Mouse (Mus musculus) liver, embryonic 14.5 days (tissue): Measurements from ENCODE around the gene Ly6g6d. TPM values are rescaled to one million over a fixed set of nuclear protein-coding genes. Genes with fewer than 3 reads are reported as not detected.
A peak's percentile ranks its signal among the peaks of the same experiment; 100 is the strongest.

ENCODE experiments used
- ATAC-seq: fragments of 200-750 bp; cut with Nextera tagmentation; 2 replicates; pipeline ENCODE4 v1.8.0; 2017; ENCODE audit warnings: moderate number of reproducible peaks, mild to moderate bottlenecking, moderate library complexity; ENCODE audit not compliant: insufficient read depth
- DNase-seq, 3 experiments: peaks; one replicate each; pipeline ENCODE4 v3.0.0-alpha.2; 2012 to 2013; ENCODE audit warnings: low read depth in 3 of 3, low spot score in 3 of 3
- H3K27ac ChIP-seq: fragments of 300-500 bp; sonication (generic); 2 replicates; pipeline ENCODE4 v1.5.1; 2014; ENCODE audit warnings: moderate library complexity, mild to moderate bottlenecking, control low read depth, inconsistent platforms
- H3K27me3 ChIP-seq: fragments of 300-500 bp; sonication (generic); 2 replicates; pipeline ENCODE4 v1.6.1; 2014; ENCODE audit warnings: mild to moderate bottlenecking, low read length, moderate library complexity; ENCODE audit not compliant: control insufficient read depth, insufficient read depth
- H3K36me3 ChIP-seq: fragments of 300-500 bp; sonication (generic); replicated peaks from 2 replicates; pipeline ENCODE4 v1.6.1; 2014; ENCODE audit warnings: low read depth; ENCODE audit not compliant: control insufficient read depth, insufficient read depth
- H3K4me1 ChIP-seq, 2 experiments: fragments of 200-500 bp in 1 of 2; fragments of 300-500 bp in 1 of 2; sonication (generic) in 1 of 2; replicated peaks; 2 replicates each; pipeline ENCODE4 v1.6.1; 2012 to 2014; ENCODE audit warnings: antibody characterized with exemption in 1 of 2, inconsistent platforms in 1 of 2, low read length in 1 of 2; ENCODE audit not compliant: control insufficient read depth in 2 of 2, insufficient read depth in 2 of 2
- H3K4me2 ChIP-seq: fragments of 300-500 bp; sonication (generic); 2 replicates; pipeline ENCODE4 v1.6.1; 2014; ENCODE audit warnings: low read depth, mild to moderate bottlenecking, control low read depth, moderate library complexity
- H3K4me3 ChIP-seq, 2 experiments: fragments of 200-500 bp in 1 of 2; fragments of 300-500 bp in 1 of 2; sonication (generic) in 1 of 2; 2 replicates each; pipeline ENCODE4 v1.5.1; 2012 to 2014; ENCODE audit warnings: low read depth in 2 of 2, low read length in 2 of 2, mild to moderate bottlenecking in 2 of 2, control low read depth in 1 of 2, inconsistent platforms in 1 of 2, moderate library complexity in 1 of 2; ENCODE audit not compliant: insufficient read depth in 1 of 2
- H3K9ac ChIP-seq: fragments of 300-500 bp; sonication (generic); replicated peaks from 2 replicates; pipeline ENCODE4 v1.6.1; 2014; ENCODE audit warnings: mild to moderate bottlenecking, control low read depth, moderate library complexity
- H3K9me3 ChIP-seq: fragments of 300-500 bp; sonication (generic); 2 replicates; pipeline ENCODE4 v1.6.1; 2016; ENCODE audit warnings: low read length, mixed read lengths; ENCODE audit not compliant: control insufficient read depth
- CTCF ChIP-seq: IDR thresholded peaks from 2 replicates; pipeline ENCODE4 v1.5.1; 2016; ENCODE audit warnings: antibody characterized with exemption, low read depth, control low read depth
- EP300 ChIP-seq: IDR thresholded peaks from 2 replicates; pipeline ENCODE4 v1.6.1; 2016; ENCODE audit warnings: antibody characterized with exemption, low read depth
- WGBS: fragments of 180-500 bp; shearing (Covaris S2); extraction: QIAGEN DNeasy Blood & Tissue Kit; methylation state at CpG from one replicate; pipeline ENCODE4 v1.1.7; 2014; ENCODE audit not compliant: insufficient replicate concordance; 5-methylcytosine and 5-hydroxymethylcytosine counted together
- polyA plus RNA-seq, 2 experiments: library from polyadenylated mRNA; depleted of rRNA in 1 of 2; stranded (reverse) in 1 of 2; unstranded in 1 of 2; fragments of >200 nt; fragmentation: Nextera tagmentation in 1 of 2; extraction: Ambion mirVana in 1 of 2; gene quantifications; 2 replicates each; pipeline versions ENCODE4 v1.2.1 to v1.2.3; 2012 to 2014

Gene Ly6g6d
- polyA plus RNA-seq, 2 experiments: 0.28 to 0.95 TPM

- Histone ChIP-seq H3K36me3 (no peaks in the 10 kb centered on the region), H3K4me3 (no peak overlapping the region), H3K27me3 (no peaks in the 10 kb centered on the region), H3K4me1 (peaks cover 16 to 30% of the 10 kb centered on the region in 2 experiments), H3K27ac (no peak overlapping the region), H3K9ac (no peak overlapping the region), H3K4me2 (no peak overlapping the region), H3K9me3 (no peaks in the 10 kb centered on the region)
- TF ChIP-seq CTCF (no peak), EP300 (no peak)
- WGBS: 52% methylated on average over 3 of the region's 3 CpGs
- ATAC-seq (no peak), DNase-seq (no peak)
Observed at GRCm38 (mm10) chr17:35083929-35084497, 6.1 kb upstream of the Ly6g6d start.

- DNase-seq (no peak), ATAC-seq (no peak)
- TF ChIP-seq CTCF: no peak
- no peak for TF ChIP-seq EP300
- Histone ChIP-seq H3K27ac (no peak overlapping the region), H3K36me3 (no peaks in the 10 kb centered on the region), H3K27me3 (no peaks in the 10 kb centered on the region), H3K4me3 (no peak overlapping the region), H3K4me2 (no peak overlapping the region), H3K4me1 (peaks cover 16 to 32% of the 10 kb centered on the region in 2 experiments), H3K9ac (no peak overlapping the region), H3K9me3 (no peaks in the 10 kb centered on the region)
- 82% methylated on average over 16 of the region's 16 CpGs for WGBS
Observed at GRCm38 (mm10) chr17:35082841-35083576, 5.1 kb upstream of the Ly6g6d start.

GRCm38 (mm10) chr17:35080710-35081109 is 2.8 kb upstream of the Ly6g6d start:
- Histone ChIP-seq H3K4me1 (peaks cover 16 to 32% of the 10 kb centered on the region in 2 experiments), H3K4me2 (peak overlapping the region; percentile 66), H3K36me3 (no peaks in the 10 kb centered on the region), H3K9me3 (no peaks in the 10 kb centered on the region), H3K27me3 (no peaks in the 10 kb centered on the region), H3K9ac (no peak overlapping the region), H3K4me3 (no peak overlapping the region), H3K27ac (no peak overlapping the region)
- 81% methylated on average over 4 of the region's 4 CpGs for WGBS
- TF ChIP-seq CTCF (no peak), EP300 (no peak)
- DNase-seq (no peak), ATAC-seq (no peak)

GRCm38 (mm10) chr17:35080248-35080647 is 2.4 kb upstream of the Ly6g6d start:
- peak overlapping the region; percentile 45 for H3K9ac ChIP-seq
- TF ChIP-seq CTCF (no peak), EP300 (no peak)
- H3K27me3 ChIP-seq: no peaks in the 10 kb centered on the region
- H3K9me3 ChIP-seq: no peaks in the 10 kb centered on the region
- no peaks in the 10 kb centered on the region for H3K36me3 ChIP-seq
- ATAC-seq (peak; percentile 68), DNase-seq (no peak)
- H3K4me1 ChIP-seq: peaks cover 12 to 27% of the 10 kb centered on the region in 2 experiments
- H3K27ac ChIP-seq: peak overlapping the region; percentile 69
- 16% methylated on average over 6 of the region's 6 CpGs for WGBS
- peak overlapping the region; percentile 36 to 41; a peak in 3 of 4 replicates for H3K4me3 ChIP-seq
- H3K4me2 ChIP-seq: peak overlapping the region; percentile 66

GRCm38 (mm10) chr17:35079778-35080177 is 1.9 kb upstream of the Ly6g6d start:
- peak overlapping the region; percentile 66 for H3K4me2 ChIP-seq
- no peaks in the 10 kb centered on the region for H3K27me3 ChIP-seq
- no peaks in the 10 kb centered on the region for H3K36me3 ChIP-seq
- peaks cover 12 to 24% of the 10 kb centered on the region in 2 experiments for H3K4me1 ChIP-seq
- ATAC-seq (peak; percentile 97), DNase-seq (peak; percentile 75 to 78 (median 78))
- peak overlapping the region; percentile 36 to 41 for H3K4me3 ChIP-seq
- H3K9me3 ChIP-seq: no peaks in the 10 kb centered on the region
- H3K9ac ChIP-seq: peak overlapping the region; percentile 45
- peak overlapping the region; percentile 69 for H3K27ac ChIP-seq
- peak; percentile 77 for TF ChIP-seq EP300
- TF ChIP-seq CTCF: peak; percentile 70
- WGBS: 5% methylated on average over 9 of the region's 9 CpGs
